Mouse (Mus musculus): ENCODE data around the gene Ykt6.
"Not testable (repeated sequence)": the region's sequence is repeated elsewhere in the genome, so short reads cannot be mapped to it uniquely, and the experiment has no call there.

Gene Ykt6

DNA sequence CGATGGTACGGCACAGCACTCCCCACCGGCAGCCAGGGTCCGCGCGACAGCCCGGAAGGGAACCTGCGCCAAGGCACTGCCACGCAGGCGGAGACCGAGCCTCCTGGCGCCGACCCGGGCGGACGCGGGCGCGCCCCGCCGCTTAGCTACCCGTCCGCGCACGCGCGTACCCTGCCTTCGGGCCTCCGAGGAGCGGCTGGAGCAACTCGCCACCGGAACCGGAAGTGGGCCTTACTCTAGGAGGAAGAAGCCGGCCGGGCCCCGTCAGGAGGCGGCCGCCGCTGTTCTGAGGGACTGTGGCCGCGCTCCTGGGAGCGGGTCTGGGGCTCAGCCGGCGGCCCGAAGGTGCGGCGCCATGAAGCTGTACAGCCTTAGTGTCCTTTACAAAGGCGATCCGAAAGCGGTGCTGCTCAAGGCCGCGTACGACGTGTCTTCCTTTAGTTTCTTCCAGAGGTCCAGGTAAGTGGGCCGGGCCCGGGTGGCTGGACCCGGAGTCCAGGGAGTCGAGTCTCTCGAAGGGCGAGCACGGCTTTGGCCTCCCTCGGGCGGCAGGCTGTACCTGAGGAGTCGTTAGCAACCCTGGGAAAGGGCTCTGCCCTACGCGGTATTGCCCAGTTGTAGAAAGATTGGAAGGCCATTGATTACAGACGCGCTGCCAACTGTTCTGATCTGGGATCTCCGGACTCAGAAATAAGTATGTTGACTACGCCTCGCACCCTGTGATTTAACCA is at the start of gene Ykt6:
TSS of gene Ykt6 (plus strand) at position 148 of the 731 bp plus-strand sequence.
- peak; percentile 91 for DNase-seq (ENCODE audit: low spot score)

DNA sequence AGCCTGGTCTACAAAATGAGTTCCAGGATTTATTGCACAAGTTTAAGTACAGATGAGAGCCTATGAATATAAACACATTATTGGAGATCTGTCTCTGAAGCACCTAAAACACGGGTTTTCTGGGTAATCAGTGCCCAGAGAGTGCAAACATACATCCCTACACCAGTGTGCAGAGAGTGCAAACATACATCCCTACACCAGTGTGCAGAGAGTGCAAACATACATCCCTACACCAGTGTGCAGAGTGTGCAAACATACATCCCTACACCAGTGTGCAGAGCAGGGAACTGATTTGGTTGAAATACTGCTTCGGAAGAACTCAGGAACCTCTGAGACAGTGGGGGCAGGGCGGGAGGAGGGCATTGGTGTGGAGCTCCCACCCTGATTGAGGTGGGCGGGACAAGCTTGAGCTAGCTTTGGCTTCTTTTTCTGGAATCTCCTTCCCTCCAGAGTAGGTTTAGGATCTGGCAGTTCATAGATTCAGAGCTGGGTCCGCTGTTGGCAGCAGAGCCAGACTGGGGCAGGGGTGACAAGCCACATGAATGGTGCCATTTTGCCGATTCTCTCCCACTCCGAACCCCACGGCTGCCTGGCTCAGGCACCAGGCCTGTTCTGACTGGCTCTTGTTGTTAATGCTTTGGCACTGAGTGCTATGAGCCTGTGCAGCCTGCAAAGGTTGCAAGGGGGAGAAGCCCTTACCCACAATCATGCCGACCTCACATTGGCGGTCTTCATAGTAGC is 49.5 kb upstream of the Ykt6 start:
- no peak for DNase-seq (ENCODE audit: low spot score)

DNA sequence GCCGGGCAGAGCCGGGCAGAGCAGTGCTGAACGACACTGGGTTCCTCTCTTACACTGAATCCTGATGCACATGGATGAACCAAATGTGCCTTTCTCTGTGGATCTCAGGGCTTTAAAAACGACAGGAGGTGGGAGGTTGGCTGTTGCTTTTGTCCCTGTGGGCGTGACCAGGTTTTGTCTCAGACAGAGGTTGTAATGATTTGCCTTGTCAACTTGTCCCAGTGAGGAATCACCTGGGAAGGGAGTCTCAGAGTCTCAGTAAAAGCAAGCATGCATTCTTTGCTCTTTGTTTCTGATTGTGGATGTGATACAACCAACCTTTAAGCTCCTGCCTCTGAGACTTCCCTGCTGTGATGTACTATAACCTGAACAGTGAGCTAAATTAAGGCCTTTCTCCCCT is 48.4 kb upstream of the Ykt6 start:
- no peak for DNase-seq (ENCODE audit: low spot score)

DNA sequence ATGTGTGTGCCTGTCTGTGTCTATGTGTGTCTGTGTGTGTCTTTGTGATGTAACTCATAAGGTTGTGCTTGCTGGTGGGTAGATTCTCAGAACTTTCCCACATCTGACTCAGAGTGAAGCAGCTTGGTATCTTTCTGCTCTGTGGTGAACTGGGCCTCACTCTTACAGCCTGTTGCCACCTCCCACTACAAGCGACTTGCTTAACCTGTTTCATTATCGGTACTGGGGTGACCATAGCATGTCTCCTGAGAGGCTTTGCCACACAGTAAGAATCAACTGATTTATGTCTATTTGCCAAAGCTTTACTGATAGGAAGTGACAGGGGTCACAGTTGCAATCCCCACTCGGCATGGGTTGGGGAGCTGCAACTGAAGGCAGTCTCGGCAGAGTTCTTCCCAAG is 46.9 kb upstream of the Ykt6 start:
- no peak for DNase-seq (ENCODE audit: low spot score)

DNA sequence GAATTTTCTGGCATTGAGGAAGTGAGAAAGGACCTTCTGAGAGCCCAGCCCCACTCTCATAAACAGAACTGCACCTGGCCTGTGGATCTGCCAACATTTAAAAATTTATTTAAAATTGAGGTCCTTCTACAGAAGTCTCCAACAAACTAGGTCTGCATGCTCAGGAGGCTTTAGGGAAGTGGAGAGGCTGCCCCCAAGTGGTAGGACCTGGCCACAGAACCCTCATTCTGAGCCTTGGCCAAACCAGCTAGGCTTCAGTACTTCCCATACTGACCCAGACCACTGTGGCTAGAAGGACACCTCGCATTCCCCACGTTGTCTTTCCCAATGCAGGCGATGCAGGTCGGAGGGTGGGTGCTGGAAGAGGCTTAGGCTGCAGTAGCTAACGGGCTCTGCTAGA is 42.9 kb upstream of the Ykt6 start:
- peak; percentile 24 for DNase-seq (ENCODE audit: low spot score)

DNA sequence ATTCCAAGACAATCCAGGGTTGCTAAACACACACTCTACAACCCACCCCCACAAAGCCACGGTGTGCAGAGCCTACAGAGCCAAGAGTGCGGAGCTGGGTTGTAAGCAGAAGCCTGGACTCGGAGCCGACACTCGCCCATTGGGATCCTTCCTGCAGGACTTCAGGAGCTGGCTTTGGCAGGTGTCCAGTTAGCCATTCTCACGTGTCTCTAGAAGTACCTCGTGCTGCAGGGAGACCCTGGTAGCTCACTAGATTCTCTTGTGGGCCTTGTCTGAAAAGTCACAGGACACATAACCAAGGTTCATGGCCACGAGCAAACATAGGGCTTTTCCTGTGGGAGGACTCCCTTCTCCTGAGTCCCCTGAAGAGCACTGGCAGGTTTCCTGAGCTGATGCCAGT is 42.2 kb upstream of the Ykt6 start:
- no peak for DNase-seq (ENCODE audit: low spot score)

DNA sequence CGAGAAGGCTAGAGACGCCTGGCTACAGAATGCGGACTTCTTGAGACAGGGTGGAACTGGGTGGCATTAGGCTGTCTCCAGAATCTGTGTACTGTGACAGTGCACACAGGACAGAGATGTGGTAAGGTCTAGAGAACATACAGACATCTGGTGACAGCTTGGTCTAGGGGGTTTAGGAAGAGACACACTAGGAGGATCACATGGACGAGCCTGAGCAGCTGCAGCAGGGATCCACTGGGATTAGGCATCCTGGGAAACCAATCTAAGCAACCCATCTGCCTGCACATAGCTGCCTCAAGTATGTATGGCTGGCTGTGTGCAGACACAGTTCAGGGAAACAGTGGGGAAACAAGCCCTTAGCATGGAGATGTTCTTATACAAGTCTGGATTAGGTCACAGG is 41.6 kb upstream of the Ykt6 start:
- no peak for DNase-seq (ENCODE audit: low spot score)

DNA sequence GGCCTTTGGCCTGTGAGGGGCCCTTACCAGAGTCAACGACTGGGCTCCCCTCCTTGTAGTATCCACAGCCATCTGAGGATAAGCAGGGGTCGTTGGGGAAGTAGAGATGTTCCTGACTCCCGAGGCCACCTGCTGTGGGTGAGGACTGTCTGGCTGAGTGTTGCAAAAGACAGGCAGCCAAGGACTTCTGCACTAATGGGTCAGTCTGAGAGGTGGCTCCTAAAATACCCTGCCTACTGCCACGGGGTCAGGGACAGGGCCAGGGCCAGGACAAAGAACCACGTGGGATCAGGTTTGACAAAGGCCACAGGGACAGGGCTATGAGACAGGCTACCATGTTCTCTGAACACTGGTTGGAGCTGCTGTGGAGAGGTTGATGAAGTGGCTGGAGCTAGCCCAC is 40.6 kb upstream of the Ykt6 start:
- DNase-seq (ENCODE audit: low spot score): no peak

DNA sequence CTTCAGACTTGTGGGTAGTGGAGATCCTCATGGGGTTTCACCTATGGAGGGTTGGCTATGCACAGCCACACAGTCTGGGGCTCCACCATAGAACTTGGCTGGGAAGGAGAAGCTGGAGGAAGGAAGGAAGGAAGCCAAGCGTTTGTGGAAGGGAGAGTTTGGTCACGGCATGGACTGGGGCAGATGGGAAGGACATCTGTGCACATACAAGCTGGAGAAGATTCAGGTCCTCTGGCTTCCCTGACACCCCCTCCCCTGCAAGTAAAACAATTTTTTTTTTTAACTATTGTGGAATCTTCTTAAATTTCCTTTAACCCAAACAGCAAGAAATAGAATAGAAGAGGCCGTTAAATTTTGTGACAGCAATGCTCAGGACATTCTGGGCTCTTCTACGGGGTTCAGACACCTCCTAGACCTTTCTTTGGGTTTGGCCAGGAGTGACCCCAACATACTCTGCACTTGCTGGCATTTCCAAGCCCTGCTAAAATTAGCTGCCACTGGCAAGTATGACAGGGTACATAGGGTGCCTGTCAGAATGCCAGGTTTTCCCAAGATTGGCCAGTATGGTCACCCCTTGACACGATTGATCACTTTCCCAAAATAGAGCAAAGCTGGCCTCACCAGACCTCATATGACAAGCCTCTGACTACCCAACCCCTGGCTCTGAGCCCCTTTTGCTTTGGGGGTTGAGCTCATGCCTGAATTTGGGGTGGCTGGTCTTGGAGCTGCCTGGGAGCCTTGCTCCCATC is 39.9 kb upstream of the Ykt6 start:
- DNase-seq (ENCODE audit: low spot score): no peak

DNA sequence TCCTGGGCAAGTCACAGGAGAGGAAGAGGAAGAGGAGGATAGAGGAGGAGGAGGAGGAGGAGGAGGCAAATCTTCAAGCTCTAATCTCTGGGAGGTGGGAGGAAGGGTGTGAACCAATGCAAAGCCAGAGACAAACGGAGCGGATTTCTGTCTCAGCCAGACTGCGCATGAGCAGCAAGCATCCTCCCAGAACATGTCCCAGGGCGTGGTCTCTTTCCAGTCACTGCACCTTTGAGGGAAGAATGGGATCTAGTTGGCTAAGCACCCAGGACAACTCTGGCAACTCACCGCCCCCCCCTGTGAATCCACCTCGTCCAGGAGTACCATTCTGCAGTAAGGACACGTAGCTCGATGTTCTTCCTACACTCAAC is 39.3 kb upstream of the Ykt6 start:
- no peak for DNase-seq (ENCODE audit: low spot score)

DNA sequence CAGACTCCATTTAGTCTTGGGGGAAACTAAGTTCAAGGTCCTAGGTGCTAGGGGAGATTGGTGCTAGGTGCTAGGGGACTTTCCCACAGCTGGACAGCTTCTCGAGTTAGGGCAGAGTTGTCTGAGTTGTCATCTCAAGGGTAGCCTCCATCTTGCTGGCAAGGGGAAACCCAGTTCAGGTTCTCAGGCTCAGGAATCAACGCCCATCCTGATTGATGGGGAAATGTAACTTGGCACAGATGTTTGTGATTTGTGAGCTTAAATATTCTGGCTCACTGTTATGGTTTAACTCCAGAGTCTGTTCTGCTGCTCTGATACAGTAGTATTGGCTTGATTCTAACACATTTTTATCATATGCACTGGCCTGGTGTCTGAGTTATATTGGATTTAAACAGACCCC is 37.4 kb upstream of the Ykt6 start:
- DNase-seq (ENCODE audit: low spot score): no peak

DNA sequence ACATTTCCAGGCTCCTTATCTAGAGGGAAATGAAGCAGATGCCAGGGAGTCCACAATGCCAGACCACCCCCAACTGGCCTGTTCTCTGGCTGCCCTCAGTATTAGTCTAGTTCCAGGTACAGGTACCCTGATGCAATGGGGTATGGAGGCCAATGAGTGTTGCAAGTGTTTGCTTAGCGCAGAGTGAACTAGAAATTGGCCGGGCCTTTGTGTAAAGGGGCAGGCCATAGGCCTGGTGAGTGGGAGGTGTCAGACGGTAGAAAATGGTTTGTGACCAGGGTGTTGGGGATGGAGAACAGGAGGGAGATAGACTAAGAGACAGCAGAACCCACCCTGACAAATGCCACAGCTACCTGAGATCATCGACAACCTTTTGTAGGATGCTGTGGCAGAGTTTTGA is 35.9 kb upstream of the Ykt6 start:
- DNase-seq (ENCODE audit: low spot score): no peak

DNA sequence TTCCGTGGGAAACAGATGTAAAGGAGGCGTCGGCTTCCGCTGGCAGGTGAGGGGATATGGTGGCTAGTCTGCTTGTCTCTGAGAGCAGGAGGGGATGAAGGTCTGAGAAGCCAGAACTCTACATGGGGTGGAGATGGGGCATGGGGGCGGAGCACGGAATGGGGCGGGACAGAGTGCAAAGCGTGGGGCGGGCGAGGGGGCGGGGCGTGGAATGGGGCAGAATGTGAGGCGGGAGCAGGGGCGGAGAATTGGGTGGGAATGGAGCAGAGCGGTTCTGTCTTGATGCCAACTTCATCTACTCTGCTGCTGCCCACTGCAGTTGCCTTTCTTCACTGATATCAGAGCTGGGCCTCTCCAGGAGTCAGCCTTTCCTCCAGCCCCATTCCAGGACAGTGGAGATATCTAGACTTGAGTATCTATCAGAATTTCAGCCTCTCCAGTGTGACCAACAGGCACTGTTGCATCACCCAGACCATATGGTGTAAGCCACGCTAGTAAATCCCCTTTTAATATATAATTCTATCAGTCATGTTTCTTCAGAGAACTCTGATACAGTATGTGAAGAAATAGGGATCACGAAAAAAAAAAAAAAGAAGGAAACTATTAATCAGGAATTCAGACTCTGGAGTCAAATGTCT is 35.1 kb upstream of the Ykt6 start:
- no peak for DNase-seq (ENCODE audit: low spot score)

DNA sequence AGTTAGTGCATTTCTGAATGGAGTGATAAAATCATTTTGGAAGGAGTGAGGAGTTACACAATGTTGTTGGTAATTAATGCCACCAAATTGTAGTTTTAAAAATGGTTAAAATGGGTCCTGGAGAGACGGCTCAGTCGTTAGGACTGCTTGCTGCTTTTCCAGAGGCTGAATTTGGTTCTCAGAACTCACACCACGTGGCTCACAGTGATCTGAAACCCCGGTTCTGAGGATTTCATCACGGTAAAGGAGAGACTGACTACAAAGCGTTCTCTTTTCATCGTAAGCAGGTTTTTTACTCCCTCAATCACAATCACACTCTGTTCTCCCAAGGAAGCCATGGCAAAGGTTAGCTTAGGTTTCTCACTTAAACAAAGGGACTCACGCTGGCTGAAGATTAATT is 30.8 kb upstream of the Ykt6 start:
- no peak for DNase-seq (ENCODE audit: low spot score)

DNA sequence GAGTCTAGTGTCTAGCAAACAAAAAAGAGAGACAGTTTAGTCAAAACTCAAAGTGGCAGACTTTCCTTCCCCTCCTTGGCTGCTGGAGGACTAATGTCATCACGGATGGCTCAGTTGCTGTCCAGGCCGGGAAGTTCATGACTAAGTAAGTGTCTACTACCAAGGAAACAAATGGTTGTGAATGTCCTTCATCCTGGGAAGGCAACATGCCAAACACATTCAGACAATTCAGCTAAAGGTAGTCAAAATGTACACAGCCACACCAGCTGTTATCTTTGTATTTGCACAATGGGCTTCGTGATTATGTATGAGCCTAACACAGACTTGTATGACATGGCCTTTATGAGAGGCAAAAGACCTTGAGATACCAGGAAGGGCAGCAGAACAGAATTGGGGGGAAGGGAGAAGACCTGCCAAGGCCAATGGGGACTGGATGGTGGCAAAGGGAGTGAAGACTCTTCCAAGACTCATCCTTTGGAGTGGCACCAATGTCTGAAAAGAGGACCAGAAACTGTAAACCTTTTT is 28.7 kb upstream of the Ykt6 start:
- DNase-seq (ENCODE audit: low spot score): no peak

DNA sequence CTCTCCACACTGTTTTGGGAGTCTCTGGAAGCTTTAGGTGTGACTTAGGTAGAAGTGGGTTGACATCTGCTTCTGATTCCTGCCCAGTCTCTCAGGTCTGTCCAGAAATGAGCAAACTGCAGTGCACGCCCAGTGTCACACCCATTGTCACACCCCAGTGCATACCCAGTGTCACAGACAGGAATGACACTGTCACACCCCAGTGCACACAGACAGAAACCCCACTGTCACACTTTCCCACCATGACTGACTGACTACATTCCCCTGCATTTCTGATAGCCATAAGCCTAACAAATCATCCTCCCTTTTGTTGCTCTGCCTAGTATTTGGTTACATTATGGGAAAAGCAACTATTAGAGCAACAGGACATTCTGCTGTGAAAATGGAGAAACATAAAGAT is 24.9 kb upstream of the Ykt6 start:
- DNase-seq (ENCODE audit: low spot score): no peak

DNA sequence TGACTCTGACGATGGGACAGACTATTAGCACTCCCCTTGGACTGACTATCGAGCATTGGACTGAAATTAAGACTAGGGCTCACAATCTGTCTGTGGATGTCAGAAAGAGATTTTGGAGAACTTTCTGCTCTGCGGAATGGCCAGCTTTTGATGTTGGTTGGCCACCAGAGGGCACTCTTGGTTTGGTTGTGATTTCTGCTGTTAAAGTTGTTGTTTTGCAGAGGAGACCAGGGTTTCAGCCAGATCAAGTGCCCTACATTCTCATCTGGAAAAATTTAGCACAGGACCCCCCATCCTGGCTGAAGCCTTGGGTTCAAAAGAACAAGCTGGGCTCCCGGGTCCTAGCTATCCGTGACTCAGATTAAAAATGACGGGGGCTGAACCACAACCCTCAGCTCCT is 23.5 kb upstream of the Ykt6 start:
- DNase-seq (ENCODE audit: low spot score): not testable (repeated sequence)

DNA sequence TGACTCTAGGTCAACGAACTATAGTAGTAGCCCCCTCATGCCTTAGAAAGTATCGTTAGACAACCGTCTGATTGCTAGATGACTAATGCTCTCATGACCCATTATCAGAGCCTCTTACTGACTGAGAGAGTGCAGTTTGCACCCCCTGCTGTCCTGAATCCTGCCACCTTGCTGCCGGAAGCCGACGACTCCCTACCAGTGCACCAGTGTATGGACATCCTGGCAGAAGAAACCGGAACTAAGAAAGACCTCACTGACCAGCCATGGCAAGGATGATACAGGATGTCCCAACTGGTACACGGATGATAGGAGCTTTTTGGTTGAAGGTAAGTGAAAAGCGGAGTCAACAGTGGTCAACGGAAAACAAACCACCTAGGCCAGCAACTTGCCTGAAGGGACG is 21.0 kb upstream of the Ykt6 start:
- DNase-seq (ENCODE audit: low spot score): not testable (repeated sequence)

DNA sequence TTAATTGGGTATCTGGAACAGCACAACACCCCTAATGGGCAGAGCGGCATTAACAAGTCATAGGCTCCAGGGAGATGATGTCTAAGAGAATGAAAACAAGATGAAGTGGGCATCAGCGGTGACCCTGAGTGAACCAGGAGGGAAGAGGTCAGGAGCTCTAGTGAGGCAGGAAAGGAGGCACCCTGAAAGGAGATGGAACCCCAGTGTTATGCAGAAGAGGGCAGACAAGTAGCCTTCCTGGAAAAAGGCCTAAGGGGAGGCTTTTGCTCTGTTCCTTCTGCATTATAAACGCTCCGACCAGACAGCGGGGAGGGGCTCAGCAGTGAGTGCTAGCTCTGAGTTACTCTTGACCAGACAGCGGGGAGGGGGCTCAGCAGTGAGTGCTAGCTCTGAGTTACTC is 12.5 kb upstream of the Ykt6 start:
- DNase-seq (ENCODE audit: low spot score): no peak

DNA sequence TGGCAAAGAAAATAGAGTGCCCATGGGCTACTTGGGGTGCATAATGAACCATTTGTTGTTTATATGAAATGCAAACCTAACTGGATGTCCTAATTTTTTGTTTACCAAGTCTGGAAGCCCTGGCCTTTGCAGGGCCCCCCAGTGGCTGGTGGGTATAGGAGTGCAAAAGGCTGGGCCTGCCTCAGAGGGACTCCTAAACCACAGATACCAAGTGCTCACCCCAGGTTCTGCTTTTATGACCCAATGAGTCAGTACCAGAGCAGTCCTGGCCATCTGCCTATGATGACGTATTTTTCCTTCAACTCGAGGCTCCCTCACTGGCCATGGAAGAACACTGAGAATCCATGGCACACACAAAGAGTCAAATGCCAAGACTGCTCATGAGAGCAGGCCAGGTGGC is 10.4 kb upstream of the Ykt6 start:
- DNase-seq (ENCODE audit: low spot score): no peak

DNA sequence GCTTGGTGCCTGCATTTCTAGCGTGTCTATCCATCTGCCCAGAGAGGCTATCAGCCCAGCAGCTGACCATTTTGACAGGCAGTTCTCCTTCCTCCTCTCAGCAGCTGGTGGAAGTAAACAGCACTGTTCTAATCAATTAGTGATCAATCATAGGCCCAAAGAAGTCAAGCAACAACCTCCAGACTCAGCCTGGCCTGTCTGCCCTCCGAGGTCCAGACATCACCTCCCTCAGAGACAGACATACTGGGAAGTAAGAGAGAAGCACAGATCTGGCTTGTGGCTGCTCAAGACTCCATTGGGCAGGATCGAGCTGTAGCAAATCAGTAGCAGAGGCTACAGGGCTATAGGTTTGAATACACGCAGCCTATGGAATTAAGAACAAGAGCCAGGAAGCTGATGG is 7.7 kb upstream of the Ykt6 start:
- DNase-seq (ENCODE audit: low spot score): no peak

DNA sequence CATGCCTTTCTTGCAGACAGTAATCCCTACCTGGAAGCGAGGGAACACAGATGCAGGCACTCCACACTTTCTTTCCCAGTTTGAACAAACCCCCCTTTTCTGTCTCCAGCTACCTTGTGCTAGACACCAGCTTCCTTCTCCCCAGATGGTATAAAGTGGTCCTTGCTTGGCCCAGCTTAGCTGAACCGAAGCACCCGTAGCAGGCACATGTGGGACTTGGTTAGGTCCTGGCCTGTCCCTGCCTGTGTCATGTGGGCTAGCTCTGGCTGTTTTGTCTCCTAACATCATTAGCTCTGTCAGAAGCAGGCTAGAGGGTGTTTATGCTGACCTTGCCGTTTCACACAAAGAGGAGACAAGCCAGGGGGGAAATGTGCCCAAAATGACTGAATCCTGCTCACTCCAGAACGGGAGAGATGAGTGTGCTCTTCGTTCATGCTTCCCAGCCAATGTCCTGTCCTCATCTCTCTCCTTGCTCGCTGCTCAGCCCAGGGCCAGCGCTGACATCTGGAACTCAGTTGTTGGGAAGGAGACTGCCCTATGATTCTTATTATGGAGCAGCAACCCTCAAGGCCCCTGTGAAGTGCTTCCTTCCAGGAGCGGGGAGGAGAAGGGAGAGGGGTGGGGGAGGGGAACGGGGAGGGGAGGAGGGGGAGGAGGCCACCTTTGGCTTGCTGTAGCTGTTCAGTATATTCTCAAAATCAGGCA is 6.8 kb upstream of the Ykt6 start:
- no peak for DNase-seq (ENCODE audit: low spot score)

All from c-Kit-positive CD71-positive TER-119-positive erythroid progenitor cells, embryonic 14.5 days (primary cell).